Mouse (Mus musculus) megakaryocyte progenitor cell, adult 5-6 weeks (primary cell): Measurements from ENCODE around the gene Gm15140. TPM values are rescaled to one million over a fixed set of nuclear protein-coding genes. Genes with fewer than 3 reads are reported as not detected.
"Not testable (repeated sequence)": the region's sequence is repeated elsewhere in the genome, so short reads cannot be mapped to it uniquely, and the experiment has no call there.

ENCODE experiments used
- ATAC-seq: replicated peaks from 2 replicates; pipeline ENCODE4 v1.8.0; 2016; ENCODE audit warnings: mild to moderate bottlenecking, moderate TSS enrichment, inconsistent platforms; ENCODE audit not compliant: poor library complexity
- total RNA-seq, 2 experiments: library from RNA; stranded (forward) in 1 of 2; stranded (reverse) in 1 of 2; fragments of 157-497, 149-512 nt in 1 of 2; fragments of 200-1000 nt in 1 of 2; gene quantifications; 2 replicates each; pipeline versions ENCODE4 v1.2.3 to v1.2.4; 2015 to 2017

The Gm15140 gene
- total RNA-seq (2015) (not detected in 2 replicates), total RNA-seq (2017) (not detected in 2 replicates)

- not testable (repeated sequence) for ATAC-seq
Measured at GRCm38 (mm10) chrX:154120585-154120984, at the start of gene Gm15140. TSS of gene Gm15140 (minus strand) at chrX:154120685.

Other genes starting within 250 kb of the Gm15140 start
- gene Samt1, start 108.0 kb downstream of the Gm15140 start, total RNA-seq (2015) = not detected in 2 replicates
- not detected in 2 replicates for gene Samt1, start 108.0 kb downstream of the Gm15140 start, total RNA-seq (2017)
- gene 4921511M17Rik, start 86.9 kb downstream of the Gm15140 start, total RNA-seq (2015) = not detected in 2 replicates
- not detected in 2 replicates for gene 4921511M17Rik, start 86.9 kb downstream of the Gm15140 start, total RNA-seq (2017)
- not detected in 2 replicates for gene Gm10057, start 65.6 kb downstream of the Gm15140 start, total RNA-seq (2015)
- not detected in 2 replicates for gene Gm10057, start 65.6 kb downstream of the Gm15140 start, total RNA-seq (2017)
- not detected in 2 replicates for gene 4930524N10Rik, start 222.7 kb upstream of the Gm15140 start, total RNA-seq (2015)
- gene 4930524N10Rik, start 222.7 kb upstream of the Gm15140 start, total RNA-seq (2017) = not detected in 2 replicates